Mouse (Mus musculus): ENCODE results near the gene Hid1.

- TF ChIP-seq CTCF (IDR thresholded peaks at IDR 0.05) (no peak), POLR2A (IDR thresholded peaks at IDR 0.05; ENCODE audit: insufficient read depth, low read depth, low read length) (no peak), EP300 (IDR thresholded peaks at IDR 0.05; ENCODE audit: insufficient read depth, low read depth, low read length) (no peak)
Observed at GRCm38 (mm10) chr11:115303167-115303566, 64.4 kb downstream of the Hid1 start.
